Mouse (Mus musculus) heart, postnatal 10 days (tissue): ENCODE results near the gene Tbce. TPM values are rescaled to one million over a fixed set of nuclear protein-coding genes. Genes with fewer than 3 reads are reported as not detected.
"Not testable (repeated sequence)": the region's sequence is repeated elsewhere in the genome, so short reads cannot be mapped to it uniquely, and the experiment has no call there.

Source experiments
- DNase-seq, 2 experiments: peaks; one replicate each; pipeline ENCODE4 v3.0.0; 2021
- intact Hi-C: fragments of 180-260 bp; cut with DNase I; formaldehyde crosslinking; loops from one replicate; pipeline ENCODE4 v1.15.1; 2025
- total RNA-seq, 2 experiments: library from RNA; stranded (reverse); gene quantifications; 2 replicates each; pipeline ENCODE4 v1.2.3; 2021

Tbce gene
- total RNA-seq, 2 experiments from 2014 or later = 25.8 to 26.7 TPM

GRCm38 (mm10) chr13:14035875-14036630, 3.4 kb downstream of the Tbce start:
- intact Hi-C loops = loop anchor here (5.0 kb wide), 1 partner anchor 79 kb away; no protein-coding TSS in a partner anchor

DNA sequence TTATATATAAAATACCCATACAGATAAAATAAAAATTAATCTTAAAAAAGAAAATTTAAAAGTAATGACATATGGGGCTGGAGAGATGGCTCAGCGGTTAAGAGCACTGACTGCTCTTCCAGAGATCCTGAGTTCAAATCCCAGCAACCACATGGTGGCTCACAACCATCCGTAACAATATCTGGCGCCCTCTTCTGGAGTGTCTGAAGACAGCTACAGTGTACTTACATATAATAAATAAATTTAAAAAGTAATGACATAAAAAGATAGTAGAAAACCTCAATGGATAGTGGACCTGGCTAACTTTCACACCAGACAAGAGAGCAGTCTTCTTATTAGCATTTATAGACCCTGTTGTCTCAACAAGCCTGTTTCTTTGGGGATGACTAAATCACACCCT, 4.1 kb downstream of the Tbce start:
- intact Hi-C loops = loop anchor here (5.0 kb wide), 1 partner anchor 78 kb away; no protein-coding TSS in a partner anchor
- not testable (repeated sequence) for DNase-seq

More at GRCm38 (mm10) chr13:14035875-14036630, 3.4 kb downstream of the Tbce start:
- DNase-seq = no peak

DNA sequence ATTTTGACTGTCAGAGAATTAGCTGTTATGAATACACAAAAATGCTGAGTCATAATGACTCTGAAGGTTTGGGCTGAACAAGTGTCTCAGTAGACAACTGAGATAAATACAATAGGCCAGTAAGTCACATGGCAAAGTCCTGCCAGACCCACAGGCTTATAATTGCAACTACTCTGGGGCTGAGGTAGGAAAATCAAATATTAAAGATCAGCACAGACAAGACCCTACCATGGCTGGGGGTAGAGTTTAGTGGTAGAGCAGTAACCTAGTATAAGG, 5.4 kb downstream of the Tbce start:
- intact Hi-C loops = no loop called here
- no peak for DNase-seq

- intact Hi-C loops = no loop called here
- no peak for DNase-seq
Observed at GRCm38 (mm10) chr13:14033309-14034072, 5.9 kb downstream of the Tbce start.

GRCm38 (mm10) chr13:14026154-14026820, 13.2 kb downstream of the Tbce start:
- no peak for DNase-seq
- intact Hi-C loops = no loop called here

GRCm38 (mm10) chr13:14025554-14025953, 13.9 kb downstream of the Tbce start:
- DNase-seq = no peak
- intact Hi-C loops = no loop called here

GRCm38 (mm10) chr13:14021417-14021816, 18.0 kb downstream of the Tbce start:
- DNase-seq, intact Hi-C loops: not testable (repeated sequence)

GRCm38 (mm10) chr13:14018852-14019251, 20.6 kb downstream of the Tbce start:
- no peak for DNase-seq
- intact Hi-C loops = no loop called here

DNA sequence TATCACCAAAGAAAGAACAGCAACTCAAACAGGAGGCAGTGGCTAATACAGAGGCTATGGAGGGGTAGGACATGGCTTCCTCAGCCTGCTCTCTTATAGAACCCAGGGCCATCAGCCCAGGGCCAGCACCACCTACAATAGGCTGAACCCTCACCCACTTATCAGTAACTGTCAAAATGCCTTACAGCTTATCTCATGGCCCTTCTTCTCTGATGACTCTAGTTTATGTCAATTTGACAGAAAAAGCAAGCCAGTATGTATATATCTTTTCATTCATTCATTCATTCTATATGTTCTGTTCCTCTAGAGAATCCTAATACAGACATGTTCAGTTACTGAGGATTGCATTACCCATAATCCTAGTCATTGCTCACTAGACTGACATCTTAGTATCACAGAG, 21.2 kb downstream of the Tbce start:
- intact Hi-C loops = no loop called here
- DNase-seq = no peak

DNA sequence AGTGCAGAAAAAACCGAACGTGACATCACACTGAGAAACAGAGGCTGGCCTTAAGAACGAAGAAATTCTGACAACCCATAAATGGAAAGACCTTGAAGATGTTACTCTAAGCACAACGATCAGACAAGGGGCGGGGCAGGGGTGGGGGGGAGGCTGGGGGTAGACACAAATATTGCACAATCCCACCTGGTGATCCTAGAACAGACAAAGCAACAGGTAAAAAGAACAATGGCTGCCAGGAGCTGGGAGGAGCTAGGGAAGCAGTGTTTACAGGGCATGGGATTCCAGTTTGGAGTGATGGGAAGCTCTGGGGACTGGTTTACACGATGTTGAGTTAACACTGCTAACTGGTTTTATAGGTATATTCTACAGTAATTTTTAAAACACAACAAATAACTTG, 23.8 kb downstream of the Tbce start:
- no peak for DNase-seq
- intact Hi-C loops = no loop called here

- DNase-seq = no peak
- intact Hi-C loops = no loop called here
Observed at GRCm38 (mm10) chr13:14014540-14014939, 24.9 kb downstream of the Tbce start.

- no peak for DNase-seq
- intact Hi-C loops = no loop called here
Observed at GRCm38 (mm10) chr13:14014001-14014400, 25.4 kb downstream of the Tbce start.

- intact Hi-C loops = no loop called here
- DNase-seq = no peak
Observed at GRCm38 (mm10) chr13:14011454-14011995, 27.9 kb downstream of the Tbce start.

DNA sequence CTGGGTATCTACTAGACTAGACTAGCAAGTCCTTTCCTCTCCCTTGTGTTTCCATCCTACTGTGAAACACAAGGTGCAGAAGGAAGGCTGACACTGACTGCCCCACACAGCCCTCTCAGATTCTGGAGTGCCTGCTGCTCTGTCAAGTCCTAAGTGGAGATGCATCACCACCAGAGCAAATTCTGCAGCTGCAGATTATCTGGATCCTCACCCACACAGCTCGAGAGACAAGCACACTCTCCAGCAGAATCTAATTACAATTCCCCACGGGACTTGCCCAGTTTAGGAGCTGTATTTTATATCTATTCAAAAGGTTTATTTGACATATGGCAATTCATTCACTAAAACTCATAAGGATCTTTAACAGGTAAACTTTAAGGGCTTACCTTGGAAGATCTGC, 33.4 kb downstream of the Tbce start:
- DNase-seq = no peak
- intact Hi-C loops = loop anchor here (2.0 kb wide), 1 partner anchor 173 kb away; no protein-coding TSS in a partner anchor

- no peak for DNase-seq
- intact Hi-C loops = no loop called here
Observed at GRCm38 (mm10) chr13:14004999-14005398, 34.4 kb downstream of the Tbce start.

- intact Hi-C loops = no loop called here
Observed at GRCm38 (mm10) chr13:14004086-14004485, 35.4 kb downstream of the Tbce start.

DNA sequence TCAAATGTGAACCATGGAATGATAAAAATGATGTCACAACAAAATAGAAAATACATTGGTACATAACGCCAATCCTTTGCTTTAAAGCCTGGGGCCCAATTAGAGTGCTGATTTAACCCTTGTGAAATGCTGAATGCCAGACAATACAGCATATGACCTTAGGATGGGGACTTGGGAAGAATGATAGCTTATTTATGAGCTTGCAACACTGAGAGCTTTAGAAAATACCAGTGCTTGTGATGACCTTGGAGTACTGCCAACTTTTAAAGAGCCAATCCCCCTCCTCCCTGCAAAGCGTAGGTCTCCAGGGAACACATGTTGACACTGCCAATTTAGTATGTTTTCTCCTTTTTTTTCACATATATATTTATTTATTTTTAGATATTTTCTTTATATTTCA, 36.7 kb downstream of the Tbce start:
- DNase-seq = no peak
- intact Hi-C loops = no loop called here

More at GRCm38 (mm10) chr13:14004086-14004485, 35.4 kb downstream of the Tbce start:
- peak; percentile 10 to 35 for DNase-seq

- intact Hi-C loops = no loop called here
- DNase-seq = no peak
Observed at GRCm38 (mm10) chr13:13997476-13997875, 42.0 kb downstream of the Tbce start.

GRCm38 (mm10) chr13:13995046-13995445, 44.4 kb downstream of the Tbce start:
- DNase-seq = no peak
- intact Hi-C loops = no loop called here

GRCm38 (mm10) chr13:13993041-13993440, 46.4 kb downstream of the Tbce start:
- DNase-seq = no peak
- intact Hi-C loops = no loop called here

DNA sequence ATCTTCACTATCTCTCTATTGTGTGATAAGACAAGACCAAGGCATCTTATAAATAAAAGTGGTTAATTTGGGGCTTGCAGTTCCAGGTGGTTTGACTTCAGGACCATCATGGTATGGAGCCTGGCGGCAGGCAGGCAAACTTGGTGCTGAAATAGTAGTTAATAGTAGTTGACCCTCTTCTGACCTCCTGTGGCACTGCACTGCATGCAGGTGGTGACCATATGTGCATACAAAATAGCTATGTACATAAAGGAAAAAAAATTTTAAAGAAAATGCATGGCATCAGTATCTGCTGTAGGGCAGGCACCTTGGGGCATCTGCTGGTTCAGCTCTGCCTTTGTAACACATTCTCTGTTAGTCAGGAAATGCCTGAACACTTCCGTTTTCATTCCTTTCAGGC, 49.0 kb downstream of the Tbce start:
- no peak for DNase-seq
- intact Hi-C loops = no loop called here
